In the genomic region with DNA sequence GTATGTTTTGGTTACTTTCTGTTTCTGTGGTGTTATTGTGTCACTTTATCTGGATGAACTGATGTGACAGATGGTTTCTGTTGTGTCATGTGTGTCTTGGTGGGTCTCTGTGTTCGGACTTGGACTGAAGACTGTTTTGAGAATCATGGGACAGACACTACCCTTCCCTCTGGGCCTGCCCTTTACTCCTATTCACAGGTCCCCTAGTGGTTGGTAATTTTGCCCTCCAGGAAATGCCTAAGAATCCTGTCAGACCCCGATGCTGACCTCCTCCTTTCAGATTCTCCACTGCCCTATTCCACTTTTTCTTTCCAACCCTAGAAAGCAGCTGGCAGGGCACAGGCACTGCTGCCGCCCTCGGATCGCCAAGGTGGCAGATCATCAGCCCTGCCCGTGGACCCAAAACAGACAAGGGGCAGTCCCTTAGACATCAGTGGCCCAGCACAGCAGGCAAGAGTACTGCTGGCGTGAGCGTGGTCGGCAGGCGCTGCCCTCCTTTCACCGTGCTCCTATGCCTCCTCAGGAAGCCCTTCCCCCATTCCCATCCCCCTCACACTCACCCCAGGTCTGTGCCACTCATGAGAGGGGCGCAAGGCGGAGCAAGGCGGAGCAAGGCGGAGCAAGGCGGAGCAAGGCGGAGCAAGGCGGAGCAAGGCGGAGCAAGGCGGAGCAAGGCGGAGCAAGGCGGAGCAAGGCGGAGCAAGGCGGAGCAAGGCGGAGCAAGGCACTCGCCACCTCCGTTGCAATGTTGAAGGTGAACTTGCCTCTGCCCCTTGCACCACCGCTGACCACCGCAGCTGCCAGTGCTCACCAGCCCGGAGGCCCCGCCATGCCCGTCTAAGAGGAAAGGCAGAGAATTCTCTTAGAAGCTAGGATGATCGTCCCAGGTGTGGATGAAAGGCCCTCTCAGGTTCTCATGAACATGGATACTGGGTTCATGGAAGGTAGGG, we compare ENCODE assay signal across 8 mouse cellular contexts. TPM values are rescaled to one million over a fixed set of nuclear protein-coding genes. Genes with fewer than 3 reads are reported as not detected.
DNase-seq lines count a peak whose midpoint lies in the region; ATAC-seq lines count a peak whose summit lies in the region.

No protein-coding gene starts in this region.

- no peaks in the 10 kb centered on the region for H3K27me3 ChIP-seq in heart, embryonic 15.5 days
- H3K27me3 ChIP-seq in neural tube, embryonic 13.5 days, result no peaks in the 10 kb centered on the region

- peak overlapping the region; percentile 71 for H3K4me3 ChIP-seq in heart, embryonic 15.5 days
- peak overlapping the region; percentile 60 for H3K4me3 ChIP-seq in neural tube, embryonic 13.5 days

- peak overlapping the region; percentile 60 for H3K27ac ChIP-seq in heart, embryonic 15.5 days
- peak overlapping the region; percentile 86 for H3K27ac ChIP-seq in neural tube, embryonic 13.5 days (replicated peaks)

- H3K36me3 ChIP-seq in heart, embryonic 15.5 days, result no peaks in the 10 kb centered on the region
- H3K36me3 ChIP-seq in neural tube, embryonic 13.5 days, result no peaks in the 10 kb centered on the region

- no peaks in the 10 kb centered on the region; the same call in 1 of the 2 replicates for H3K9me3 ChIP-seq in heart, embryonic 15.5 days (replicated peaks)
- no peaks in the 10 kb centered on the region for H3K9me3 ChIP-seq in neural tube, embryonic 13.5 days

- H3K4me1 ChIP-seq in heart, embryonic 15.5 days (replicated peaks), result peaks cover 6% of the 10 kb centered on the region; the same call in 1 of the 2 replicates
- H3K4me1 ChIP-seq in neural tube, embryonic 13.5 days (replicated peaks), result peaks cover 4% of the 10 kb centered on the region

- peak; percentile 82 for ATAC-seq in CD4-positive, CD25-positive, alpha-beta regulatory T cell, adult 4 months
- peak; percentile 91 for ATAC-seq in heart, embryonic 15.5 days (replicated peaks; ENCODE audit: insufficient number of reproducible peaks, insufficient read depth, low FRiP score, low read depth)
- peak; percentile 99 for ATAC-seq in neural tube, embryonic 13.5 days (ENCODE audit: low read depth)

- peak overlapping the region; percentile 76 for H3K9ac ChIP-seq in heart, embryonic 15.5 days
- H3K9ac ChIP-seq in neural tube, embryonic 13.5 days, result peak overlapping the region; percentile 83

- DNase-seq in adrenal gland, adult 2 months, result peak; percentile 73
- peak; percentile 74 for DNase-seq in embryo, embryonic 11.5 days (ENCODE audit: low read depth, low spot score)
- DNase-seq in kidney, postnatal 10 days, result peak; percentile 79
- peak; percentile 66 to 70 for DNase-seq in lung, adult 18-20 months
- peak; percentile 48 to 62 for DNase-seq in thymus, adult 18-20 months

- 2% methylated on average over 33 of the region's 33 CpGs for WGBS in heart, embryonic 15.5 days
- WGBS in neural tube, embryonic 13.5 days, result 1% methylated on average over 33 of the region's 33 CpGs

- H3K4me2 ChIP-seq in heart, embryonic 15.5 days, result peak overlapping the region; percentile 93
- peak overlapping the region; percentile 66 for H3K4me2 ChIP-seq in neural tube, embryonic 13.5 days

RNA-seq across cellular contexts. Expression of a gene that starts 17.5 kb away (rescaled TPM):
- 10 to 100 TPM; 14.3 to 16.2 TPM for polyA plus RNA-seq in CD4-positive, CD25-positive, alpha-beta regulatory T cell, adult 4 months (2017; shearing (Covaris generic))
- 1 to 10 TPM; 3.0 to 3.6 TPM for total RNA-seq in adrenal gland, adult 2 months (2021)
- polyA plus RNA-seq in adrenal gland, adult 2 months (2012; rRNA removed), result 0.07 TPM in 1 of 2 replicates, not detected in the other
- polyA plus RNA-seq in heart, embryonic 15.5 days (2015; fragmentation: Nextera tagmentation; extraction: Ambion mirVana), result 4.3 and 5.5 TPM in 2 replicates
- 9.0 and 9.6 TPM in 2 replicates for polyA plus RNA-seq in neural tube, embryonic 13.5 days (2015; fragmentation: Nextera tagmentation; extraction: Ambion mirVana)

RNA-seq across cellular contexts. Expression of a gene that starts 20.6 kb away (rescaled TPM):
- 10 to 100 TPM; 48.6 to 79.8 TPM for polyA plus RNA-seq in CD4-positive, CD25-positive, alpha-beta regulatory T cell, adult 4 months (2017; shearing (Covaris generic))
- 1 to 10 TPM in 1 of 2 experiments, under 1 TPM in 1; 0.66 to 1.2 TPM for total RNA-seq in adrenal gland, adult 2 months (2021)
- 4.7 and 5.8 TPM in 2 replicates for polyA plus RNA-seq in adrenal gland, adult 2 months (2012; rRNA removed)
- polyA plus RNA-seq in heart, embryonic 15.5 days (2015; fragmentation: Nextera tagmentation; extraction: Ambion mirVana), result 0.87 and 2.2 TPM in 2 replicates
- 4.1 and 5.1 TPM in 2 replicates for polyA plus RNA-seq in neural tube, embryonic 13.5 days (2015; fragmentation: Nextera tagmentation; extraction: Ambion mirVana)

RNA-seq across cellular contexts. Expression of a gene that starts 27.1 kb away (rescaled TPM):
- 10 to 100 TPM; 28.2 to 43.3 TPM for polyA plus RNA-seq in CD4-positive, CD25-positive, alpha-beta regulatory T cell, adult 4 months (2017; shearing (Covaris generic))
- 10 to 100 TPM; 16.7 to 19.1 TPM for total RNA-seq in adrenal gland, adult 2 months (2021)
- polyA plus RNA-seq in adrenal gland, adult 2 months (2012; rRNA removed), result 4.4 and 5.3 TPM in 2 replicates
- 13.9 and 18.2 TPM in 2 replicates for polyA plus RNA-seq in heart, embryonic 15.5 days (2015; fragmentation: Nextera tagmentation; extraction: Ambion mirVana)
- polyA plus RNA-seq in neural tube, embryonic 13.5 days (2015; fragmentation: Nextera tagmentation; extraction: Ambion mirVana), result 21.1 and 24.1 TPM in 2 replicates

RNA-seq across cellular contexts. Expression of a gene that starts 38.4 kb away (rescaled TPM):
- not detected for polyA plus RNA-seq in CD4-positive, CD25-positive, alpha-beta regulatory T cell, adult 4 months (2017; shearing (Covaris generic))
- 1 to 10 TPM in 1 of 2 experiments, under 1 TPM in 1; 0.52 to 1.2 TPM for total RNA-seq in adrenal gland, adult 2 months (2021)
- polyA plus RNA-seq in adrenal gland, adult 2 months (2012; rRNA removed), result 3.2 and 7.8 TPM in 2 replicates
- polyA plus RNA-seq in heart, embryonic 15.5 days (2015; fragmentation: Nextera tagmentation; extraction: Ambion mirVana), result 6.6 and 8.7 TPM in 2 replicates
- polyA plus RNA-seq in neural tube, embryonic 13.5 days (2015; fragmentation: Nextera tagmentation; extraction: Ambion mirVana), result 150 and 161 TPM in 2 replicates

RNA-seq across cellular contexts. Expression of a gene that starts 39.9 kb away (rescaled TPM):
- polyA plus RNA-seq in CD4-positive, CD25-positive, alpha-beta regulatory T cell, adult 4 months (2017; shearing (Covaris generic)), result 10 to 100 TPM; 29.3 to 31.1 TPM
- 1 to 10 TPM; 5.2 to 5.6 TPM for total RNA-seq in adrenal gland, adult 2 months (2021)
- polyA plus RNA-seq in adrenal gland, adult 2 months (2012; rRNA removed), result 0.20 and 0.28 TPM in 2 replicates
- polyA plus RNA-seq in heart, embryonic 15.5 days (2015; fragmentation: Nextera tagmentation; extraction: Ambion mirVana), result 6.8 and 8.8 TPM in 2 replicates
- 15.6 and 18.9 TPM in 2 replicates for polyA plus RNA-seq in neural tube, embryonic 13.5 days (2015; fragmentation: Nextera tagmentation; extraction: Ambion mirVana)

Comparison
In these comparisons a context has a peak if more than half of its experiments do, and no peak if none do; other contexts are left out.
1. Peak in every context shown above with its lines: DNase-seq, ATAC-seq, H3K4me3 ChIP-seq and H3K27ac ChIP-seq.